Mouse (Mus musculus): ENCODE measurements at regions not wholly inside any gene's neighbourhood (a gene's known extent, or its start where the extent isn't known, plus 50 kb on each side); places are given as distances from the start of the nearest gene placed in this dataset.

- Histone ChIP-seq H3K9me3 (ENCODE audit: control insufficient read depth, low read length) (no peaks in the 10 kb centered on the region), H3K4me1 (replicated peaks; ENCODE audit: control insufficient read depth in 2 of 2, insufficient read depth in 2 of 2, low read length in 1 of 2) (no peaks in the 10 kb centered on the region), H3K4me2 (ENCODE audit: low read depth) (no peak overlapping the region), H3K36me3 (replicated peaks; ENCODE audit: control insufficient read depth, insufficient read depth, low read depth) (no peaks in the 10 kb centered on the region), H3K27me3 (ENCODE audit: control insufficient read depth, insufficient read depth, low read length) (no peaks in the 10 kb centered on the region), H3K4me3 (ENCODE audit: insufficient read depth in 1 of 2, low read depth in 2 of 2, low read length in 2 of 2) (no peak overlapping the region), H3K27ac (no peak overlapping the region), H3K9ac (replicated peaks) (no peak overlapping the region)
- ATAC-seq (ENCODE audit: insufficient read depth) (no peak), DNase-seq (ENCODE audit: low read depth in 3 of 3, low spot score in 3 of 3) (no peak)
- WGBS (ENCODE audit: insufficient replicate concordance): 71% methylated on average over 1 of the region's 1 CpGs
- no peak for TF ChIP-seq EP300 (IDR thresholded peaks at IDR 0.05; ENCODE audit: low read depth)
Observed at GRCm38 (mm10) chr1:163573533-163573932, 151.5 kb downstream of the Mettl11b start.

- H3K9me3 ChIP-seq (ENCODE audit: control insufficient read depth, low read length): no peaks in the 10 kb centered on the region
- no peaks in the 10 kb centered on the region for H3K27me3 ChIP-seq (ENCODE audit: control insufficient read depth, insufficient read depth, low read length)
- no peak overlapping the region for H3K9ac ChIP-seq (replicated peaks)
- no peaks in the 10 kb centered on the region for H3K4me1 ChIP-seq (replicated peaks; ENCODE audit: control insufficient read depth in 2 of 2, insufficient read depth in 2 of 2, low read length in 1 of 2)
- H3K4me3 ChIP-seq (ENCODE audit: insufficient read depth in 1 of 2, low read depth in 2 of 2, low read length in 2 of 2): no peak overlapping the region
- TF ChIP-seq CTCF (IDR thresholded peaks at IDR 0.05; ENCODE audit: low read depth) (no peak), EP300 (IDR thresholded peaks at IDR 0.05; ENCODE audit: low read depth) (no peak)
- no peak for ATAC-seq (ENCODE audit: insufficient read depth)
- H3K36me3 ChIP-seq (replicated peaks; ENCODE audit: control insufficient read depth, insufficient read depth, low read depth): no peaks in the 10 kb centered on the region
- no peak for DNase-seq (ENCODE audit: low read depth in 3 of 3, low spot score in 3 of 3)
- no peak overlapping the region for H3K27ac ChIP-seq
- no peak overlapping the region for H3K4me2 ChIP-seq (ENCODE audit: low read depth)
- WGBS (ENCODE audit: insufficient replicate concordance): 16% methylated on average over 1 of the region's 1 CpGs
Observed at GRCm38 (mm10) chr1:163563791-163564190, 160.3 kb upstream of the Gorab start.

DNA sequence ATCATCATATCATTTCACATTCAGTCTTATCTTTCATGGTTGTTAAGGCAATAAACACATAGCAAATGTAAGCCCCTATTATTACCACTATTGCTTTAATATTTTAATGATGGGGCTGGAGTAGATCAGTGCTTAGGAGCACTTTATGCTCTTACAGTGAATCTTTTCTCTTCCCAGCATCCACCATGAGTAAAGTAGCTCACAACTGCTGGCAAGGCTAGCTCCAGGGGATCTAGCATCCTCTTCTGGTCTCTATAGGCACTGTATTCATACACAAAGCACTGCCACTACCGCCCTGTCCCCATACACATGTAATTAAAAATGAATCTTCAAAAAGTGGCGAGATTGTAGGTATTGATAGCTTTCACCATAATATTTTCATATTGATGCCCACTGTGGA, 159.6 kb upstream of the Gorab start:
- Histone ChIP-seq H3K27me3 (ENCODE audit: control insufficient read depth, insufficient read depth, low read length) (no peaks in the 10 kb centered on the region), H3K36me3 (replicated peaks; ENCODE audit: control insufficient read depth, insufficient read depth, low read depth) (no peaks in the 10 kb centered on the region), H3K27ac (no peak overlapping the region), H3K4me1 (replicated peaks; ENCODE audit: control insufficient read depth in 2 of 2, insufficient read depth in 2 of 2, low read length in 1 of 2) (no peaks in the 10 kb centered on the region), H3K9me3 (ENCODE audit: control insufficient read depth, low read length) (no peaks in the 10 kb centered on the region), H3K9ac (replicated peaks) (no peak overlapping the region), H3K4me2 (ENCODE audit: low read depth) (no peak overlapping the region), H3K4me3 (ENCODE audit: insufficient read depth in 1 of 2, low read depth in 2 of 2, low read length in 2 of 2) (no peak overlapping the region)
- WGBS (ENCODE audit: insufficient replicate concordance): 49% methylated on average over 2 of the region's 2 CpGs
- TF ChIP-seq CTCF (IDR thresholded peaks at IDR 0.05; ENCODE audit: low read depth) (no peak), EP300 (IDR thresholded peaks at IDR 0.05; ENCODE audit: low read depth) (no peak)
- no peak for DNase-seq (ENCODE audit: low read depth in 3 of 3, low spot score in 3 of 3)
- no peak for ATAC-seq (ENCODE audit: insufficient read depth)

DNA sequence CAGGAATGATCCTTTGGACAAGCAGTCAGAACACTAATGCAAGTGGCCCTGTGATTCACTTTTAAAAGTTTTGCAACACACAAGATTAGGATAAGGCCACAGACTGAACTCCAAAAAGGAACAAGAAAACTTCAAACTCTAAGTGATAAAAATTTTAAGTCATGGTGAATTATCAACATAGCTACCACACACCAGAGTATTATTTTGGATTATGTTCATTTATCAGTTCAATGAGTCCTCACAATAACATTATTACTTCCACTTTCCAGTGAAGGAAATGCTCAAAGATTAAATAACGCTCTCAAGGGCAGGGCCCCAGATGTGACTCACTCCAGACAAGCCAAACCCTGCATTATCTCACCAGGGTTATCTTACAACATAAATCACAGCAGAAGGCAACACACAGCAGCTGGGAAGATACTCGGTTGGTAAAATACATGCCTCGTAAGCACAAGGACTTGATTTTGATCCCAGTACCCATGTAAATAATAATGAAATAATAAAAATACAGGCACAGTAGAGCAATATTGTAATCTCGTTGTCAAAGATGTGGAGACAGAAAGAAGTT, 158.8 kb upstream of the Gorab start:
- Histone ChIP-seq H3K4me3 (ENCODE audit: insufficient read depth in 1 of 2, low read depth in 2 of 2, low read length in 2 of 2) (no peak overlapping the region), H3K27me3 (ENCODE audit: control insufficient read depth, insufficient read depth, low read length) (no peaks in the 10 kb centered on the region), H3K4me1 (replicated peaks; ENCODE audit: control insufficient read depth in 2 of 2, insufficient read depth in 2 of 2, low read length in 1 of 2) (no peaks in the 10 kb centered on the region), H3K36me3 (replicated peaks; ENCODE audit: control insufficient read depth, insufficient read depth, low read depth) (no peaks in the 10 kb centered on the region), H3K9ac (replicated peaks) (no peak overlapping the region), H3K9me3 (ENCODE audit: control insufficient read depth, low read length) (no peaks in the 10 kb centered on the region), H3K4me2 (ENCODE audit: low read depth) (no peak overlapping the region), H3K27ac (no peak overlapping the region)
- DNase-seq (ENCODE audit: low read depth in 3 of 3, low spot score in 3 of 3) (no peak), ATAC-seq (ENCODE audit: insufficient read depth) (no peak)
- WGBS (ENCODE audit: insufficient replicate concordance): 33% methylated on average over 4 of the region's 4 CpGs
- TF ChIP-seq EP300 (IDR thresholded peaks at IDR 0.05; ENCODE audit: low read depth) (no peak), CTCF (IDR thresholded peaks at IDR 0.05; ENCODE audit: low read depth) (no peak)

GRCm38 (mm10) chr1:163561016-163561415, 157.5 kb upstream of the Gorab start:
- no peak for TF ChIP-seq CTCF (IDR thresholded peaks at IDR 0.05; ENCODE audit: low read depth)
- Histone ChIP-seq H3K4me3 (ENCODE audit: insufficient read depth in 1 of 2, low read depth in 2 of 2, low read length in 2 of 2) (no peak overlapping the region), H3K27me3 (ENCODE audit: control insufficient read depth, insufficient read depth, low read length) (no peaks in the 10 kb centered on the region), H3K27ac (no peak overlapping the region), H3K4me2 (ENCODE audit: low read depth) (no peak overlapping the region), H3K9me3 (ENCODE audit: control insufficient read depth, low read length) (no peaks in the 10 kb centered on the region), H3K36me3 (replicated peaks; ENCODE audit: control insufficient read depth, insufficient read depth, low read depth) (no peaks in the 10 kb centered on the region), H3K4me1 (replicated peaks; ENCODE audit: control insufficient read depth in 2 of 2, insufficient read depth in 2 of 2, low read length in 1 of 2) (no peaks in the 10 kb centered on the region), H3K9ac (replicated peaks) (no peak overlapping the region)
- DNase-seq (ENCODE audit: low read depth in 3 of 3, low spot score in 3 of 3) (no peak), ATAC-seq (ENCODE audit: insufficient read depth) (no peak)
- WGBS (ENCODE audit: insufficient replicate concordance): 53% methylated on average over 5 of the region's 5 CpGs
